Mouse (Mus musculus) embryonic facial prominence, embryonic 14.5 days (tissue): ENCODE results near the gene Fhl5. TPM values are rescaled to one million over a fixed set of nuclear protein-coding genes. Genes with fewer than 3 reads are reported as not detected.

ENCODE experiments used
- polyA plus RNA-seq: library from polyadenylated mRNA; unstranded; fragments of >200 nt; fragmentation: Nextera tagmentation; extraction: Ambion mirVana; gene quantifications from 2 replicates; pipeline ENCODE4 v1.2.1, GENCODE M21; 2014

Fhl5 gene
- polyA plus RNA-seq, 1 experiment from 2014 or later: 0.21 TPM

Other genes starting within 250 kb of the Fhl5 start
- gene Ufl1, start 38.9 kb upstream of the Fhl5 start, polyA plus RNA-seq: 43.6 and 49.6 TPM in 2 replicates